Mouse (Mus musculus): ENCODE measurements around the gene Adgrb2.

DNA sequence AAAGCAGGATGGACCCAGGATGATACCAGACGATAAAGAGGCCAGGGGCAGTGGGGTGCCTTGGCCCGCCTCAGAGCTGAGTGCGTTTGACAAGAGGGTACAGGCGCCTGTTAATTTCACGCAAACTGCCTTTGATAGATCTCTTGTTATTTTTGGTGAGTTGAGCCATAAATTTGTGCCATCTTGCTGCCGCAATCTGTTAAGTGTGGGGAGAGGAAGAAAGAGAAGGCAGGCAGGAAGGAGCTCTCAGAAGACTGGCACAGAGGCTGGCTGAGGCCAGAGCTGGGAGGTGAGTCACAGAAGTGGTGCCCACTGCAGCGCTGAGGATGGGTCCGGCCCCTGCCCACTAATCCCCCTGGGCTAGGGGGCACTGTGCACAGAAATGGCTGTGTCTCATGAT is 10.6 kb downstream of the Adgrb2 start:
- no peak for TF ChIP-seq CTCF (IDR thresholded peaks at IDR 0.05; ENCODE audit: borderline replicate concordance, insufficient read depth, low read depth, low read length)
- TF ChIP-seq POLR2A (IDR thresholded peaks at IDR 0.05; ENCODE audit: borderline replicate concordance, insufficient read depth, low read length), result no peak
